Mouse (Mus musculus) embryonic facial prominence, embryonic 11.5 days (tissue): ENCODE measurements at regions not wholly inside any gene's neighbourhood (a gene's known extent, or its start where the extent isn't known, plus 50 kb on each side); places are given as distances from the start of the nearest gene placed in this dataset.

Experiments
- ATAC-seq: fragments of 200-750 bp; cut with Nextera tagmentation; replicated peaks from 2 replicates; pipeline ENCODE4 v1.8.0; 2017; ENCODE audit warnings: low read depth; ENCODE audit not compliant: insufficient number of reproducible peaks, low FRiP score, low TSS enrichment
- DNase-seq: peaks from one replicate; pipeline ENCODE4 v3.0.0-alpha.2; 2015; ENCODE audit warnings: low spot score
- H3K27ac ChIP-seq: fragments of 300-500 bp; sonication (generic); replicated peaks from 2 replicates; pipeline ENCODE4 v1.5.1; 2014; ENCODE audit warnings: mild to moderate bottlenecking, low read depth, low read length, control low read depth
- H3K27me3 ChIP-seq: fragments of 300-500 bp; sonication (generic); 2 replicates; pipeline ENCODE4 v1.6.1; 2014; ENCODE audit warnings: mild to moderate bottlenecking, low read length, moderate library complexity, mixed read lengths; ENCODE audit not compliant: control insufficient read depth, insufficient read depth
- H3K36me3 ChIP-seq: fragments of 300-500 bp; sonication (generic); replicated peaks from 2 replicates; pipeline ENCODE4 v1.6.1; 2014; ENCODE audit warnings: low read depth, mild to moderate bottlenecking, low read length, moderate library complexity, mixed read lengths; ENCODE audit not compliant: control insufficient read depth, insufficient read depth
- H3K4me1 ChIP-seq: fragments of 300-500 bp; sonication (generic); 2 replicates; pipeline ENCODE4 v1.6.1; 2014; ENCODE audit warnings: low read length, mixed read lengths; ENCODE audit not compliant: control insufficient read depth, insufficient read depth
- H3K4me2 ChIP-seq: fragments of 300-500 bp; sonication (generic); 2 replicates; pipeline ENCODE4 v1.6.1; 2014; ENCODE audit warnings: low read depth, mild to moderate bottlenecking, control low read depth, low read length, moderate library complexity
- H3K4me3 ChIP-seq: fragments of 300-500 bp; sonication (generic); 2 replicates; pipeline ENCODE4 v1.5.1; 2014; ENCODE audit warnings: low read depth, low read length, control low read depth
- H3K9ac ChIP-seq: fragments of 300-500 bp; sonication (generic); replicated peaks from 2 replicates; pipeline ENCODE4 v1.6.1; 2014; ENCODE audit warnings: mild to moderate bottlenecking, control low read depth, low read length
- H3K9me3 ChIP-seq: fragments of 300-500 bp; sonication (generic); replicated peaks from 2 replicates; pipeline ENCODE4 v1.6.1; 2016; ENCODE audit warnings: mild to moderate bottlenecking, low read length, inconsistent platforms, mixed read lengths; ENCODE audit not compliant: control insufficient read depth
- WGBS: fragments of 180-500 bp; shearing (Covaris S2); extraction: QIAGEN DNeasy Blood & Tissue Kit; methylation state at CpG from one replicate; pipeline ENCODE4 v1.1.7; 2014; 5-methylcytosine and 5-hydroxymethylcytosine counted together

DNA sequence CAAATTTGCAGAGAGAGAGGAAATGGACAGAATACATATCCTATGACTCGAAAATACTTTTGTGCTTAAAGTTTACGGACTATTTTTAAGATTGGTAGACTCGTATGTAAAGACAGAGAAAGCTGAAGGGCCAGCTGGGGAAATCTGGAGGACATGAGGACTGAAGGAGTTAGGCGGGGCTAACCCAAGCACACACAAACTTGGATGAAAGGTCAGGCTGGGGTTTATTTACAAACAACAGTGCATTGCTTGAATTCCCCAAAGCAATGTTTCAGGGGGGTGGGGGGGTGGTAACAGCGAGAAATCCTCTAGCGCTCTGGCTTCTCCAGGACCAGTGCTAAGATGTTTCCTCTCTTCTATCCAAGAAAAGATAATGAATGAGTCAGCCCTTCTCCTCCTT, 68.3 kb downstream of the Ptger2 start:
- WGBS: 79% methylated on average over 6 of the region's 6 CpGs

DNA sequence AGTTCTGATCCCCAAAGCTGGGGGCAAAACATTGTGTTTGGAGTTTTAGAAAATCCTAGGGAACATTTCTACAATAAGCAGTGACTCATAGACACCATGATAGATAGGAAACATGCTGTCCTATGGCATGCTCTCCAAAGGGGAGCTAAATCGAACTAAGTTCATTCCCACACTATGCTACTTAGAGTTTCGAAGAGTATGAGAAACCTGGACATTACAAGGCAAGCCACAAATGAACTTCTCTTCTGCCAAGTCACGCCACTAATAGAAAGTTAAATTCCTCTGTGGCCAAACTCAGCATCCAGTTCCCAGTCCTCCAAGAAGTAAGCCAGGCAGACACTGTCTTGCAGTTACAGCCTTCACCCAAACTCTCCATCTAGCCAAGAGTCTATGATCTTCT, 73.7 kb downstream of the Ptger2 start:
- Histone ChIP-seq H3K9me3 (no peaks in the 10 kb centered on the region), H3K36me3 (no peaks in the 10 kb centered on the region), H3K9ac (no peak overlapping the region), H3K27me3 (no peaks in the 10 kb centered on the region), H3K4me2 (no peak overlapping the region), H3K27ac (no peak overlapping the region), H3K4me1 (no peaks in the 10 kb centered on the region), H3K4me3 (no peak overlapping the region)
- no peak for ATAC-seq
- WGBS: 93% methylated on average over 3 of the region's 3 CpGs
- no peak for DNase-seq

More for the DNA sequence above, 68.3 kb downstream of the Ptger2 start:
- no peak for DNase-seq
- H3K27me3 ChIP-seq: no peaks in the 10 kb centered on the region
- no peaks in the 10 kb centered on the region for H3K4me1 ChIP-seq
- H3K9ac ChIP-seq: no peak overlapping the region
- H3K27ac ChIP-seq: no peak overlapping the region
- no peaks in the 10 kb centered on the region for H3K9me3 ChIP-seq
- H3K4me3 ChIP-seq: no peak overlapping the region
- no peak for ATAC-seq
- H3K4me2 ChIP-seq: no peak overlapping the region
- no peaks in the 10 kb centered on the region for H3K36me3 ChIP-seq

DNA sequence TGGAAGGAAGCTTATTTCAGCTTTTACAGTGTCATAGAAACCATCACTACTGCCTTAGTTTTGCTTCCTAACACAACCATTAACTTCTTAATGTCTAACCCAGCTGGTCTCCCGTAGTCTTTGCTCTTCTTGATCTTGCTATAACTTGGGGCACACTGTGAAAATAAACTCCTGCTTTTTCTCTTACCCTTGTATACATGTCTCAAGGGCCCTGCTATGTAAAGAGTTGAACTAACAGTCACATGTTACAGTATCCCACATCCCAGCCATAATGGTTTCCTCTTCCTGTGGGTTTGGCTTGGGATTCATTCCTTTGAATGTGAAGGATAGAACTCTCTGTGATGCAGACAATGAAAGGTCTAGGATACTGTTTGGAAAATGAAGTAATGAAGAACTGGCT, 76.5 kb downstream of the Ptger2 start:
- H3K4me3 ChIP-seq: no peak overlapping the region
- no peaks in the 10 kb centered on the region for H3K9me3 ChIP-seq
- no peak overlapping the region for H3K9ac ChIP-seq
- no peak overlapping the region for H3K27ac ChIP-seq
- no peaks in the 10 kb centered on the region for H3K36me3 ChIP-seq
- WGBS: 74% methylated on average over 1 of the region's 1 CpGs
- DNase-seq (no peak), ATAC-seq (no peak)
- H3K4me1 ChIP-seq: no peaks in the 10 kb centered on the region
- H3K4me2 ChIP-seq: no peak overlapping the region
- no peaks in the 10 kb centered on the region for H3K27me3 ChIP-seq

DNA sequence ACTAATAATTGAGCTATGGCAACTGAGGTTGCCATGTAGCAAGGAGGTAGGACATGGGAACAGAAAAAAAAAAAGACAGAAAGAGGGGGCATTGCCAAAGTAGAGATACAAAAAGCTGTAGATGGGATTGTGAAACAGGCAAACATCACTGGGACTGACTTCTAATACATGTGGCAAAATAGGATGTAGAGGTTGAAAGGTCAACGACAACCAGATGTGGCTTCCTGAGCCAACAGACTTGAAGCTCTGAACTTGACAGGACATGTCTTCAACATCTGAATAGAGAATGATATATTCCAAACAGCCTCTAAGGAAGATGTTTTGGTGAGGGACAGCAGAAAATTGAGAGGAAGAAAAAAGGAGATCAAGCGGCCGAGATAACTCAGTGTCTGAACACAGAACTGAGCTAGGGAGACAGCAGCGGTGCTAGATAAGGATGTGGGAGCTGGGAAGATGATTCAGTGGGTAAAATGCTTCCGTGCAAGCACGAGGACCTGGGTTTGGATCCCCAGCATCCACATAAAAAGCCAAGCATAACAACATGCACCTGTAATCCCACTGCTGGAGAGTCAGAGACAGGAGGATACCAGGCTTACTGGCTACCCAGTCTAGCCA, 81.7 kb downstream of the Ptger2 start:
- no peaks in the 10 kb centered on the region for H3K36me3 ChIP-seq
- H3K9ac ChIP-seq: no peak overlapping the region
- no peaks in the 10 kb centered on the region for H3K27me3 ChIP-seq
- 35% methylated on average over 6 of the region's 6 CpGs for WGBS
- no peaks in the 10 kb centered on the region for H3K4me1 ChIP-seq
- no peak overlapping the region for H3K4me2 ChIP-seq
- peak; percentile 68 for DNase-seq
- no peak overlapping the region for H3K27ac ChIP-seq
- no peaks in the 10 kb centered on the region for H3K9me3 ChIP-seq
- no peak for ATAC-seq
- H3K4me3 ChIP-seq: no peak overlapping the region

DNA sequence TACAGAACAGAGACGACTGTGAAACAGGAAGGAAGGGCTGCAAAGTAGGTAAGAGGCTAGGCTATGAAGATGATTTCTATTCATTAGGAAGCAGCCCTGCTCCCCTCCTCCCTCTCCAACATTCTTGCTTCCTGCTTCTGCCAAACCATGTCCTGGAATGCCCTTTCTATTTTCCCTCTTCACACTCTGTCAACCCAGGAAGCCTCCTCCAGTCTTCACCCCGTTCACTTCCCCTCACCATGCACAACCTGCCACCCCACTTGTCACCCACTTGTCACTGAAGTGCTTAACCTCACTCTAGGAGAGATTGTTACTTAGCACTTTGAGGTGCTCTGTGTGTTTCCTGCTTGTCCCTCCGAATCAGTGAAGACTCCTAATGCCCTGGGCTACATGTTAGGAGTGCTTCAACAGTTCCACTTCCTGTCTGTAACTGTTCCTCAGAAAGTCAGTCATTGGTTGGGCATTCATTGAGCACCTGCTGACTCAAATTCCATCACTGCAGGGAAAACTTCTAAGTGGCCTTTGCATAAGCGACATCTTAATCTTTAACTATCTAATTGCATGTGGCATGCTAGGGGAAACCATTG, 87.0 kb downstream of the Ptger2 start:
- no peak overlapping the region for H3K27ac ChIP-seq
- no peaks in the 10 kb centered on the region for H3K36me3 ChIP-seq
- DNase-seq: no peak
- 59% methylated on average over 4 of the region's 4 CpGs for WGBS
- no peaks in the 10 kb centered on the region for H3K4me1 ChIP-seq
- no peak for ATAC-seq
- no peak overlapping the region for H3K4me2 ChIP-seq
- H3K9me3 ChIP-seq: no peaks in the 10 kb centered on the region
- no peak overlapping the region for H3K9ac ChIP-seq
- no peak overlapping the region for H3K4me3 ChIP-seq
- no peaks in the 10 kb centered on the region for H3K27me3 ChIP-seq

DNA sequence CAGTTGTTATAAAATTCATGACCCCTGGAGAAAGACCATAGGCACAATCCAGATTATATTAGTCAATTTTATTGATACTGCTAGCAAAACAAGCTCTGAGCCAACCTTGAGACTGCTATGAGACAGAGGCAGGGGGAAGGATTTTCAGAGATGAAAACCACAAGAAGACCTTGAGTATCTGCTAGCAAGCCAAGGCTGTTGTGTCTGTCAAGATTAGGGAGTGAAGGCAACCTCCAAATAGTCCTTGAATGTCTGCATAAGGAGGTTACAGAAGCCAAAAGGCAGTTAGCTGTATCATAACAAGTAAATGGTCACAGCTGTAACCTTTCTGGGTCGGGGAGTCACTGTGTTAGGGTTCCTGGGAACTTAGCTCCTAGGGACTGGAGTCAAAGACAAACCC, 89.2 kb downstream of the Ptger2 start:
- Histone ChIP-seq H3K4me2 (no peak overlapping the region), H3K36me3 (no peaks in the 10 kb centered on the region), H3K4me1 (no peaks in the 10 kb centered on the region), H3K9ac (no peak overlapping the region), H3K9me3 (no peaks in the 10 kb centered on the region), H3K27ac (no peak overlapping the region), H3K27me3 (no peaks in the 10 kb centered on the region), H3K4me3 (no peak overlapping the region)
- ATAC-seq (no peak), DNase-seq (no peak)
- WGBS: 67% methylated on average over 1 of the region's 1 CpGs

DNA sequence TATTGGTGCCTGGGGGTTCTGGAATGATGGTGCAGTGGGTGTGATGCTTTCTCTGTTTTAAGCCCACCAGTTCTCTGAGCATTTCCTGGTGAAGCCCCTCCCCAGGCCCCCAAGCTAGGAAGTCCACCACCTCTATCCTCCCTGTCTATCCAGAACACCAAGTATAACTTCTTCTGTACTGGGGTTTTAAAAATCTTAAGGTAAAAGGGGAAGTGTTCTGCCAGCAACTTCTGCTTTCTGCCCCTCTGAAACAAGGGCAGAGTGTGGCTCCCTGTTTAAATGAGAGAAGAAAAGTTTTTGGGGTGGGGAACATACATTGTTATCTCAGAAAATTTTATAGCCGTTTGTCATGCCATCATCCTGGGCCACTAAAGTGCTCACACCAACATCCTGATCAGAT, 91.8 kb downstream of the Ptger2 start:
- no peak overlapping the region for H3K9ac ChIP-seq
- H3K4me2 ChIP-seq: no peak overlapping the region
- no peaks in the 10 kb centered on the region for H3K4me1 ChIP-seq
- no peaks in the 10 kb centered on the region for H3K9me3 ChIP-seq
- no peak for ATAC-seq
- no peaks in the 10 kb centered on the region for H3K36me3 ChIP-seq
- no peak for DNase-seq
- WGBS: 89% methylated on average over 1 of the region's 1 CpGs
- H3K27ac ChIP-seq: no peak overlapping the region
- no peaks in the 10 kb centered on the region for H3K27me3 ChIP-seq
- no peak overlapping the region for H3K4me3 ChIP-seq

DNA sequence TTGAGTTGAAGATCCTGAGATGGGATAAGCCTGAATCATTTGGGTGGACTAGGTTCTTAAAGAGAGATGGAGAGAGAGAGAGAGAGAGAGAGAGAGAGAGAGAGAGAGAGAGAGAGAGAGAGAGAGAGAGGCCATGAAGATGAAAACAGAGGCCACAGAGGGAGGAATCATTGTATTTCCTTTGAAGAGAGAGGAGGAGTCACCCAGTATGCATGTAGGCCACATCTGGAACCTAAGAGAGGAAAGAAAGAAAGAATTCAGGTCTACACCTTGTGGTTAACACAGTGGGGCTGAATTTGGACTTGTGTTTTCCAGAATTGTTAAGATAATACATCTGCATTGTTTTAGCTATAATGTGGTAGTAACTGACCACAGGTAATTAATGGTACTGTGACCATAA, 92.2 kb downstream of the Ptger2 start:
- DNase-seq (no peak), ATAC-seq (no peak)
- no peaks in the 10 kb centered on the region for H3K4me1 ChIP-seq
- H3K27me3 ChIP-seq: no peaks in the 10 kb centered on the region
- H3K9me3 ChIP-seq: no peaks in the 10 kb centered on the region
- H3K9ac ChIP-seq: no peak overlapping the region
- H3K4me3 ChIP-seq: no peak overlapping the region
- no peaks in the 10 kb centered on the region for H3K36me3 ChIP-seq
- H3K27ac ChIP-seq: no peak overlapping the region
- no peak overlapping the region for H3K4me2 ChIP-seq
